Mouse (Mus musculus): Measurements from ENCODE around the gene Pole3. TPM values are rescaled to one million over a fixed set of nuclear protein-coding genes. Genes with fewer than 3 reads are reported as not detected.

Pole3 gene
- polyA plus RNA-seq, 1 experiment from 2014 or later: 96.4 TPM

DNA sequence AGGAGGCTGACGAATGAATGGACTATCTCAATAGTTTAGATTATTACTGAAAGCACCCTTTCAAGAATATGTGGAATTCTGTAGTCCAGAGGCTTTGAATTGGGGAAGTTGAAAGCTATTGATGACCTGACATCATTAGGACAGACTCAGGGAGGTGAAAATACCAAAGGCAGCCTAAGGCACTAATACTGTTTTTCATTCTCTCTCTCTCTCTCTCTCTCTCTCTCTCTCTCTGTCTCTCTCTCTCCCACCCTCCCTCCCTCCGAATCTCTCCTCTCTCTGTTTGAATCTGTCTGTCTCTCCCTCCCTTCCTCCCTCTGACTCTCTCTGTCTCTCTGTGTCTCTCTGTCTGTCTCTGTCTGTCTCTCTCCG is 36.7 kb upstream of the Pole3 start:
- 56% methylated on average over 3 of the region's 3 CpGs for WGBS
- Histone ChIP-seq H3K9me3 (ENCODE audit: low read depth, low read length) (no peaks in the 10 kb centered on the region), H3K27me3 (ENCODE audit: insufficient read depth, low read length) (no peaks in the 10 kb centered on the region), H3K4me2 (no peak overlapping the region), H3K9ac (no peak overlapping the region), H3K4me3 (ENCODE audit: low read depth, low read length) (no peak overlapping the region), H3K36me3 (ENCODE audit: insufficient read depth) (no peaks in the 10 kb centered on the region), H3K4me1 (ENCODE audit: insufficient read depth) (no peaks in the 10 kb centered on the region), H3K27ac (ENCODE audit: low read depth) (no peak overlapping the region)
- DNase-seq (no peak), ATAC-seq (ENCODE audit: insufficient read depth) (0 out of 2 replicates have a peak, but pooled peaks have one; percentile 13)
- TF ChIP-seq CTCF (IDR thresholded peaks at IDR 0.05; ENCODE audit: low read depth): no peak

DNA sequence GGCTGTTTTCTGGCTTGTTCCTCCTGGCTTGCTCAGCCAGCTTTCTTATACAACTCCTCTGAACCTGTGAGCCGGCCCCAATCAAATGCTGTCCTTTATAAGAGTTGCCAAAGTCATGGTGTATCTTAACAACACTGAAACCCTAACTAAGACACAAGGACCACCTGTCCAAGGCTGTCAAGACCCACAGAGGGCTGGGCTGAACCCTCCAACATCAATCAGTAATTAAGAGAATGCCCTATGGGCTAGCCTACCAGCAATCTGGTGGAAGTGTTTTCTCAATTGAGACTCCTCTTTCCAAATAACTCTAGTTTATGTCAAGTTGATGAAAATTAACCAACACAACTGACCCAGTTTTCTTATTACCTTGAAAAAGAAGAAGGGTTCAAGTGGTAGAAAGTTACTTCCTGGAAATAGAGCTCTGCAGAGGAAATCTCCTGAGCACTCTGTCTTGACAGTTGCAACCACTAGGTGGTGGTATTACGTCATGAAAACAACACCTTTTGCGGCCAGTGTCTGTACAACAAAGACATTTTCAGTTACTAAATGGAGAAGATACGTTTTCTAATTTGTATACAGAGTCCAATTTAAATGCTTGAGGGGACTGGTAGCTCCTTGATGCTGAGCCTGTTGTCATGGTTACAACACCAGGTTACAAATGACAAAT is 36.2 kb upstream of the Pole3 start:
- Histone ChIP-seq H3K27me3 (ENCODE audit: insufficient read depth, low read length) (no peaks in the 10 kb centered on the region), H3K36me3 (ENCODE audit: insufficient read depth) (no peaks in the 10 kb centered on the region), H3K4me1 (ENCODE audit: insufficient read depth) (no peaks in the 10 kb centered on the region), H3K27ac (ENCODE audit: low read depth) (no peak overlapping the region), H3K9me3 (ENCODE audit: low read depth, low read length) (no peaks in the 10 kb centered on the region), H3K4me3 (ENCODE audit: low read depth, low read length) (no peak overlapping the region), H3K4me2 (no peak overlapping the region), H3K9ac (no peak overlapping the region)
- peak; percentile 84 for TF ChIP-seq CTCF (IDR thresholded peaks at IDR 0.05; ENCODE audit: low read depth)
- WGBS: 24% methylated on average over 4 of the region's 4 CpGs
- ATAC-seq (ENCODE audit: insufficient read depth) (peak; percentile 69), DNase-seq (peak; percentile 95)

DNA sequence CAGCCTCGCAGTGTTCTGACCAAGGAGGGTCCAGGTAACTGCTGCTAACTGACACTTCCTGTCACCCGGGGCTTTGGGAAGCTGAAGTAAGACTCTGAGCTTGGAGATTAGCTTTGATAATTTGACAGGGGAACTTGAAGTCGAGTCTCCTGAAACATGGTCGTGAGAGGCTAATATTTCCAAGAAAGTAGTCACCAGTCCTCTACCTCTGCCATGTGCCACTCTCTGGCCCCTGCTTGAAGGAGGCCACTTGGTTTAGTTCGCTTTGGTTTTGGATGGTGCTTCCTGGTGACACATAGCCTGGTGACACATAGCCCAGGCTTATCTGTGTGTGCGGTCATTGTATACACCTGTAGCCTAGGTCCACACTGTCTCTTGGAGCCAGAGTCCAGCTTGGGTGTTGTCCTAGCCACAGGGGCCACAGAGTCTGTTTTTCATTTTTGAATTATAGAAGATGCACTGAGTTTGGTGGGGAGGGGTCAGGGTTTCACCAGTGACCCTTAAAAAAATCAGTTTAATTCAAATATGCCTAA is 35.0 kb upstream of the Pole3 start, which contains the start of gene Rgs3:
TSS of gene Rgs3 (plus strand) at position 51 of the 533 bp plus-strand sequence.
- no peak for TF ChIP-seq CTCF (IDR thresholded peaks at IDR 0.05; ENCODE audit: low read depth)
- ATAC-seq (ENCODE audit: insufficient read depth) (no peak), DNase-seq (no peak)
- no peaks in the 10 kb centered on the region for H3K4me1 ChIP-seq (ENCODE audit: insufficient read depth)
- no peak within 1 kb of the TSS for H3K9ac ChIP-seq
- no peak within 1 kb of the TSS for H3K27ac ChIP-seq (ENCODE audit: low read depth)
- no peaks in the 10 kb centered on the region for H3K36me3 ChIP-seq (ENCODE audit: insufficient read depth)
- no peaks in the 10 kb centered on the region for H3K9me3 ChIP-seq (ENCODE audit: low read depth, low read length)
- WGBS: 44% methylated on average over 6 of the region's 6 CpGs
- no peaks in the 10 kb centered on the region for H3K27me3 ChIP-seq (ENCODE audit: insufficient read depth, low read length)
- H3K4me3 ChIP-seq (ENCODE audit: low read depth, low read length): no peak within 1 kb of the TSS
- H3K4me2 ChIP-seq: no peak within 1 kb of the TSS

DNA sequence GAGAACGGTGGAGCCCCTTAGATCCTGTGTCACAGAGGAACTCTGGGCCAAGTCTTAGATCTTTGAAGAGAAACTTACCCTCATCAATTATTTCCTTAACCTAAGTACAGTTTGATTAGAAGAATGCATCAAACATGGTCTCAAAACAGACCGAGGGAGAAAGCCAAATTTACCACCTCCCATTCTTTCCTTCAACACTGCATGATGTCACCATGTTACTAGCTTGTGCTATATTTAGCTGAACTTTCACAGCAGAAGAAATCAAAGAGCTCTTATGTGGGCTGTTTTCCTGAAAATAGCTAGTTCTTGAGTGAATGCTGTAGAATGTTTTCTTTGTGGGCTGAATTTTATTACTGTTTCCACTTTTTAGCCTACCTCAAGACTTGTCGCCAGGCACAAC is 32.6 kb upstream of the Pole3 start:
- no peak overlapping the region for H3K4me3 ChIP-seq (ENCODE audit: low read depth, low read length)
- H3K4me1 ChIP-seq (ENCODE audit: insufficient read depth): no peaks in the 10 kb centered on the region
- H3K9ac ChIP-seq: no peak overlapping the region
- no peaks in the 10 kb centered on the region for H3K9me3 ChIP-seq (ENCODE audit: low read depth, low read length)
- H3K36me3 ChIP-seq (ENCODE audit: insufficient read depth): no peaks in the 10 kb centered on the region
- 54% methylated on average over 3 of the region's 3 CpGs for WGBS
- H3K27me3 ChIP-seq (ENCODE audit: insufficient read depth, low read length): no peaks in the 10 kb centered on the region
- no peak for TF ChIP-seq CTCF (IDR thresholded peaks at IDR 0.05; ENCODE audit: low read depth)
- ATAC-seq (ENCODE audit: insufficient read depth) (no peak), DNase-seq (no peak)
- H3K4me2 ChIP-seq: no peak overlapping the region
- H3K27ac ChIP-seq (ENCODE audit: low read depth): no peak overlapping the region

DNA sequence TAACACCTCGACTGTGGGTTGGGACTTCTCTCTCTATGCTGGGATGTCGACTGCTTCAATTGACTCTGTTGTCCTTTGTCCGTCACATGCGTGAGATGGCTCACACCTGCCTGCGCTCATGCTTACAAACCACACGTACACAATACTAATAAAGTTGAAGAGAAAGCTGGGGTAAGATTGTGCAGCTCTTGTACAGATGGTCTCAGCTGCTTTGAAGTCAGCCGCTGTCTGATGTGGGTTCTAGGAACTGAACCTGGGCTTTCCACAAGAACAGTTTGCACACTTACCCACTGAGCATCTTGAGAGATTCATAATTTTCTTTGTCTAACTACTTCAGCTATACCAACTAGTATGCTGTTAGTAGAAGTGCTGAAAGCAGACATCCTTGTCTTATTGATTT is 27.1 kb upstream of the Pole3 start:
- Histone ChIP-seq H3K9me3 (ENCODE audit: low read depth, low read length) (no peaks in the 10 kb centered on the region), H3K27ac (ENCODE audit: low read depth) (no peak overlapping the region), H3K4me3 (ENCODE audit: low read depth, low read length) (no peak overlapping the region), H3K27me3 (ENCODE audit: insufficient read depth, low read length) (no peaks in the 10 kb centered on the region), H3K9ac (no peak overlapping the region), H3K4me1 (ENCODE audit: insufficient read depth) (no peaks in the 10 kb centered on the region), H3K4me2 (no peak overlapping the region), H3K36me3 (ENCODE audit: insufficient read depth) (no peaks in the 10 kb centered on the region)
- 75% methylated on average over 7 of the region's 7 CpGs for WGBS
- no peak for TF ChIP-seq CTCF (IDR thresholded peaks at IDR 0.05; ENCODE audit: low read depth)
- DNase-seq: no peak
- ATAC-seq (ENCODE audit: insufficient read depth): no peak

DNA sequence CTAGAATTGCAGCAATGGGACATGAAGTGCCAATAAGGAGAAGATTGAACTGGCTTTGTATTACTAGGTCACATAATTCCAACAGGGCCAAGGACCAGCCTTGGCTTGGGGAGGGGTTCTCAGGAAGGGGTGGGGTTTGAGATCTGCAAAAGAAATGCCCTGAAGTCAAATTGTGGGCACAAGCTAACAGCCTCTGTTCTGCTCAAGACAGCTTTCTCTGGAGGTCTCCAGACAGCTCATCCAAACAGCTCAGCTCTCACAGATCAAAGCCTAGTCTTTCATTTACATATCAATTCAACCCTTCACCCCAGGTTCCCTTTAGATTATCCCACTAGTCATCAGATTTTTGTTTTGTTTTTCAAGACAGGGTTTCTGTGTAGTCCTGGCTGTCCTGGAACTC is 19.9 kb upstream of the Pole3 start:
- Histone ChIP-seq H3K4me3 (ENCODE audit: low read depth, low read length) (no peak overlapping the region), H3K4me1 (ENCODE audit: insufficient read depth) (no peaks in the 10 kb centered on the region), H3K27ac (ENCODE audit: low read depth) (no peak overlapping the region), H3K9ac (no peak overlapping the region), H3K27me3 (ENCODE audit: insufficient read depth, low read length) (no peaks in the 10 kb centered on the region), H3K4me2 (no peak overlapping the region), H3K9me3 (ENCODE audit: low read depth, low read length) (no peaks in the 10 kb centered on the region), H3K36me3 (ENCODE audit: insufficient read depth) (no peaks in the 10 kb centered on the region)
- no peak for TF ChIP-seq CTCF (IDR thresholded peaks at IDR 0.05; ENCODE audit: low read depth)
- ATAC-seq (ENCODE audit: insufficient read depth): no peak
- DNase-seq: no peak

DNA sequence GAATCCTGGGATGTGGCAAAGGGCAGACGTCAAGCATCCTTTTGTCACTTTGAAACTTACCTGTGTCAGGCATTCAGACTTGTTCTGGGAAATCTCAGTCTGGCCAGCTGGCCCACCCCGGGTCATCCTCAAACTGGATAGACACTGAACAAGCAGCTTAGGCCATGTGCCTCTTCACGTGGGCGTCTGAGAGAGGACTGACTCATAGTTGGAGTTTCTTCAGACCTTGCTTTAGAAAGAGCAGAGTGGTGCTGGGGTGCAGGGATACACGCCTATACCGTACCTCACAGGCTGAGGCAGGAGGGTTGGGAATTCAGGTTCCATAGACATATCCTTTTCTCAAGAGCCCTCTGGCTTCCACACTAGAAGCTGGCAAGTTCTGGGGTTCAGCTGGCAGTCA is 18.9 kb upstream of the Pole3 start:
- Histone ChIP-seq H3K36me3 (ENCODE audit: insufficient read depth) (no peaks in the 10 kb centered on the region), H3K9me3 (ENCODE audit: low read depth, low read length) (no peaks in the 10 kb centered on the region), H3K4me2 (no peak overlapping the region), H3K27ac (ENCODE audit: low read depth) (no peak overlapping the region), H3K4me3 (ENCODE audit: low read depth, low read length) (no peak overlapping the region), H3K9ac (no peak overlapping the region), H3K27me3 (ENCODE audit: insufficient read depth, low read length) (no peaks in the 10 kb centered on the region), H3K4me1 (ENCODE audit: insufficient read depth) (no peaks in the 10 kb centered on the region)
- DNase-seq (no peak), ATAC-seq (ENCODE audit: insufficient read depth) (no peak)
- no peak for TF ChIP-seq CTCF (IDR thresholded peaks at IDR 0.05; ENCODE audit: low read depth)
- 82% methylated on average over 6 of the region's 6 CpGs for WGBS

All from lung, embryonic 14.5 days (tissue).